ENCODE assay signal across 11 mouse cellular contexts in the genomic region with DNA sequence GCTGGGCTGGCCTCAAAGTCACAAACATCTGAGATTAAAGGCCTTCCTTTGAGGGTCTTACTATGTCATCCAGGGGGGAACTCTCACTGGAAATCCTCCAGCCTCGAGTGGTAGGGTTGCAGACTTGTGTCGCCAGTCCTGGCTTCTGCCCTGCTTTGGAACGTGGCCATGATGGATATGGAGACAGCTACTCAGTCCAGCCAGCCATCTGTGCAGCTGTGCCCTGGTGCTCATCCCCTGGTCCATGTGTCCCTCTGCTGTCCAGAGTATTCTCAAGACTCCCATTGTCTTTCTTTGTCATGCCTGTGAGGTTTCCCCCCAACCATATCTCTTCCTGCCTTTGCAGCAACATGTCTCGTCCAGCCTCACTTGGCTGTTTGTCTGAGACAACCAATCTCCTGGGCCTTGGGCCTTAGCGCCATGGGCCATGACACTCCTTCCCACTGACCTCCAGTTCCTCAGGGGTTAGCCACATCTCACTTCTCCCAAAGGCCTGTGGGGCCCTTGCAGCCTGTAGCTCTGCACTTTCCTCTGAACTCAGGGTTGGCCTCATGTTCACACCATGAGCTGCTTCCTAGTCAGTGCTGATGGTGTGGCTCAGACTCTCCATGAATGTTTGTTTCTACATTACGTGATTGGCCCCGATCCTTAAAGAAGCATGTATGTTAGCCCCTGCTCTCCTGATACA.
DNase-seq lines count a peak whose midpoint lies in the region; ATAC-seq and TF ChIP-seq lines count a peak whose summit lies in the region.
"Had no signal": no experiment of that assay in that cellular context is flagged by ENCODE, and none has a peak within 500 bp of the region (broad histone marks: within the 10 kb centered on the region; RNA-seq: fewer than 3 reads in every experiment).

No protein-coding gene starts in this region.

- no peak for ATAC-seq in forebrain, embryonic 13.5 days
- ATAC-seq in forebrain, postnatal 0 days: no peak
- ATAC-seq in lung, embryonic 14.5 days (ENCODE audit: insufficient read depth): peak; percentile 30; the same call in 1 of the 2 replicates
- no peak for ATAC-seq in heart, embryonic 11.5 days (replicated peaks; ENCODE audit: insufficient number of reproducible peaks, low FRiP score, low TSS enrichment)
- no peak for ATAC-seq in liver, embryonic 13.5 days (ENCODE audit: low read depth)
- ATAC-seq: Patski had no signal

- H3K27ac ChIP-seq in forebrain, embryonic 13.5 days: 0 out of 2 replicates have a peak overlapping the region, but pooled peaks have one; percentile 6
- no peak overlapping the region for H3K27ac ChIP-seq in forebrain, postnatal 0 days (ENCODE audit: low read depth, low read length)
- H3K27ac ChIP-seq in lung, embryonic 14.5 days (ENCODE audit: low read depth): 0 out of 2 replicates have a peak overlapping the region, but pooled peaks have one; percentile 8
- peak overlapping the region; percentile 80 for H3K27ac ChIP-seq in heart, embryonic 11.5 days (ENCODE audit: low read depth, low read length)
- H3K27ac ChIP-seq in liver, embryonic 13.5 days: peak overlapping the region; percentile 89

- no peaks in the 10 kb centered on the region for H3K9me3 ChIP-seq in forebrain, embryonic 13.5 days (replicated peaks)
- H3K9me3 ChIP-seq in forebrain, postnatal 0 days (ENCODE audit: low read length): no peaks in the 10 kb centered on the region
- no peaks in the 10 kb centered on the region for H3K9me3 ChIP-seq in lung, embryonic 14.5 days (ENCODE audit: low read depth, low read length)
- H3K9me3 ChIP-seq in heart, embryonic 11.5 days (replicated peaks; ENCODE audit: control insufficient read depth, low read length): no peaks in the 10 kb centered on the region
- no peaks in the 10 kb centered on the region for H3K9me3 ChIP-seq in liver, embryonic 13.5 days (replicated peaks)

- H3K27me3 ChIP-seq in forebrain, embryonic 13.5 days: no peaks in the 10 kb centered on the region
- no peaks in the 10 kb centered on the region for H3K27me3 ChIP-seq in forebrain, postnatal 0 days (ENCODE audit: insufficient read depth, low read length)
- H3K27me3 ChIP-seq in lung, embryonic 14.5 days (ENCODE audit: insufficient read depth, low read length): no peaks in the 10 kb centered on the region
- no peaks in the 10 kb centered on the region for H3K27me3 ChIP-seq in heart, embryonic 11.5 days (ENCODE audit: control insufficient read depth, insufficient read depth, low read length)
- no peaks in the 10 kb centered on the region for H3K27me3 ChIP-seq in liver, embryonic 13.5 days
- H3K27me3 ChIP-seq: Patski had no signal

- no peak overlapping the region for H3K4me3 ChIP-seq in forebrain, embryonic 13.5 days
- H3K4me3 ChIP-seq in forebrain, postnatal 0 days (ENCODE audit: low read depth, low read length): no peak overlapping the region
- H3K4me3 ChIP-seq in lung, embryonic 14.5 days (ENCODE audit: low read depth, low read length): no peak overlapping the region
- H3K4me3 ChIP-seq in lung, adult 2 months (replicated peaks; ENCODE audit: extremely low read depth, low read depth, low read length): no peak overlapping the region
- no peak overlapping the region for H3K4me3 ChIP-seq in heart, embryonic 11.5 days (ENCODE audit: low read depth, low read length)
- no peak overlapping the region for H3K4me3 ChIP-seq in liver, embryonic 13.5 days (replicated peaks)

- TF ChIP-seq CTCF in forebrain, postnatal 0 days (IDR thresholded peaks at IDR 0.05; ENCODE audit: low read depth): no peak
- no peak for TF ChIP-seq CTCF in lung, embryonic 14.5 days (IDR thresholded peaks at IDR 0.05; ENCODE audit: low read depth)
- TF ChIP-seq CTCF in lung, adult 2 months (IDR thresholded peaks at IDR 0.05; ENCODE audit: insufficient read depth, low read length): no peak

- no peak for TF ChIP-seq POLR2A in lung, adult 2 months (IDR thresholded peaks at IDR 0.05; ENCODE audit: borderline replicate concordance, extremely low read depth, low read depth, low read length)

- 85% methylated on average over 7 of the region's 7 CpGs for WGBS in forebrain, embryonic 13.5 days
- 77% methylated on average over 7 of the region's 7 CpGs for WGBS in forebrain, postnatal 0 days
- WGBS in lung, embryonic 14.5 days: 67% methylated on average over 7 of the region's 7 CpGs
- WGBS in lung, adult 2 months: 67% methylated on average over 7 of the region's 7 CpGs
- 64% methylated on average over 7 of the region's 7 CpGs for WGBS in heart, embryonic 11.5 days (ENCODE audit: insufficient replicate concordance)
- 48% methylated on average over 7 of the region's 7 CpGs for WGBS in liver, embryonic 13.5 days (ENCODE audit: insufficient replicate concordance)

- no peak overlapping the region for H3K4me2 ChIP-seq in forebrain, embryonic 13.5 days
- H3K4me2 ChIP-seq in forebrain, postnatal 0 days (ENCODE audit: low read depth): no peak overlapping the region
- H3K4me2 ChIP-seq in lung, embryonic 14.5 days: no peak overlapping the region
- H3K4me2 ChIP-seq in heart, embryonic 11.5 days: no peak overlapping the region
- H3K4me2 ChIP-seq in liver, embryonic 13.5 days: peak overlapping the region; percentile 64

- H3K36me3 ChIP-seq in forebrain, embryonic 13.5 days (ENCODE audit: poor library complexity, severe bottlenecking): peaks cover 91% of the 10 kb centered on the region
- peaks cover 66% of the 10 kb centered on the region for H3K36me3 ChIP-seq in forebrain, postnatal 0 days (ENCODE audit: insufficient read depth)
- H3K36me3 ChIP-seq in lung, embryonic 14.5 days (ENCODE audit: insufficient read depth): peaks cover 64% of the 10 kb centered on the region
- peaks cover 7% of the 10 kb centered on the region; the same call in 1 of the 2 replicates for H3K36me3 ChIP-seq in heart, embryonic 11.5 days (ENCODE audit: control insufficient read depth, insufficient read depth, low read length)
- peaks cover 88% of the 10 kb centered on the region for H3K36me3 ChIP-seq in liver, embryonic 13.5 days

- DNase-seq in forebrain, postnatal 0 days: no peak
- peak; percentile 50 for DNase-seq in lung, embryonic 14.5 days
- DNase-seq in lung, adult 2 months: no peak
- no peak for DNase-seq in liver, embryonic 13.5 days
- no peak for DNase-seq in kidney, postnatal 14 days
- no peak for DNase-seq in right cerebral cortex, postnatal 14 days
- DNase-seq: kidney, adult 8-10 months; right cerebral cortex, postnatal 4 days had no signal

- H3K4me1 ChIP-seq in forebrain, embryonic 13.5 days: peaks cover 4% of the 10 kb centered on the region; the same call in 1 of the 2 replicates
- H3K4me1 ChIP-seq in forebrain, postnatal 0 days (ENCODE audit: insufficient read depth): no peaks in the 10 kb centered on the region
- 0 out of 2 replicates have a peak, but pooled peaks cover 4% of the 10 kb centered on the region for H3K4me1 ChIP-seq in lung, embryonic 14.5 days (ENCODE audit: insufficient read depth)
- peaks cover 2% of the 10 kb centered on the region; the same call in 1 of the 2 replicates for H3K4me1 ChIP-seq in lung, adult 2 months (ENCODE audit: control insufficient read depth, insufficient read depth, low read length)
- peaks cover 47% of the 10 kb centered on the region for H3K4me1 ChIP-seq in heart, embryonic 11.5 days (ENCODE audit: control insufficient read depth, insufficient read depth, low read length)
- H3K4me1 ChIP-seq in liver, embryonic 13.5 days (replicated peaks): peaks cover 92% of the 10 kb centered on the region

- no peak overlapping the region for H3K9ac ChIP-seq in forebrain, embryonic 13.5 days
- H3K9ac ChIP-seq in forebrain, postnatal 0 days: no peak overlapping the region
- H3K9ac ChIP-seq in lung, embryonic 14.5 days: no peak overlapping the region
- H3K9ac ChIP-seq in heart, embryonic 11.5 days (ENCODE audit: low read depth, low read length): no peak overlapping the region; the same call in 1 of the 2 replicates
- H3K9ac ChIP-seq in liver, embryonic 13.5 days: peak overlapping the region; percentile 64; the same call in 1 of the 2 replicates
